Mouse (Mus musculus) E14TG2a.4 (cell line): ENCODE data around the gene Pbld1.
"Not testable (repeated sequence)": the region's sequence is repeated elsewhere in the genome, so short reads cannot be mapped to it uniquely, and the experiment has no call there.

Source experiments
- H3K27me3 ChIP-seq: 2 replicates; pipeline ENCODE4 v1.6.1; 2014; ENCODE audit warnings: low read length, control low read depth; ENCODE audit not compliant: insufficient read depth
- H3K36me3 ChIP-seq: 2 replicates; pipeline ENCODE4 v1.6.1; 2014; ENCODE audit warnings: low read length, control low read depth; ENCODE audit not compliant: insufficient read depth
- H3K4me1 ChIP-seq: replicated peaks from 2 replicates; pipeline ENCODE4 v1.6.1; 2014; ENCODE audit warnings: low read depth, low read length, control low read depth
- H3K4me3 ChIP-seq: replicated peaks from 2 replicates; pipeline ENCODE4 v1.5.1; 2014; ENCODE audit warnings: mild to moderate bottlenecking, low read length
- H3K9me3 ChIP-seq: 2 replicates; pipeline ENCODE4 v1.6.1; 2014; ENCODE audit warnings: low read length, control low read depth
- CTCF ChIP-seq: conservative IDR thresholded peaks from 2 replicates; pipeline ENCODE4 v1.5.1; 2014; ENCODE audit warnings: low read length
- NANOG ChIP-seq: IDR thresholded peaks from 2 replicates; pipeline ENCODE4 v1.6.1; 2014; ENCODE audit warnings: borderline replicate concordance, low read length, mixed read lengths
- POU5F1 ChIP-seq: IDR thresholded peaks from 2 replicates; pipeline ENCODE4 v1.6.1; 2014; ENCODE audit warnings: low read length, borderline replicate concordance

The Pbld1 gene

GRCm38 (mm10) chr10:63052011-63052410, 8.0 kb upstream of the Pbld1 start:
- Histone ChIP-seq H3K9me3 (0 out of 2 replicates have a peak, but pooled peaks cover 3% of the 10 kb centered on the region), H3K27me3 (no peaks in the 10 kb centered on the region), H3K4me3 (no peak overlapping the region), H3K36me3 (no peaks in the 10 kb centered on the region), H3K4me1 (peaks cover 76% of the 10 kb centered on the region)
- TF ChIP-seq POU5F1 (no peak), CTCF (no peak), NANOG (no peak)

DNA sequence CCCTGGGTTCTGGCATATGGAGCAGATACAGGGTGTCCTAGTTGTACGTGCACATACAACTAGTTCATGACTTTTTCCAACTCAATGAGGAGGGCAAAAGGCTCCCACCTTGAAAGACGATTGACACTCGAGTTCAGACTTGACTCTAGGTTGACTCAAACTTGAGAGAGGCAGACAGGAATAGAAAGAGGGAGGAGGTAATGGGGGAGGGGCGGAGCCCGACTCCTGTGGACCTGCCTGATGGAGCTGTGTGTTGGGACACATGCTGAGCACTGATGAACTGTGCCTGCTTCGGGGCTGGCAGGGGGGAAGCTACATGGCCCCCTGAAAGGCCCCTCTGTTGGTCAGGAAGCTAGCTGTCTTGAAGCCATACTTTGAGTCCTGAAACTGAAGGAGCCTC, 7.0 kb upstream of the Pbld1 start:
- H3K4me3 ChIP-seq, result 0 out of 2 replicates have a peak overlapping the region, but pooled peaks have one; percentile 17
- H3K27me3 ChIP-seq, result no peaks in the 10 kb centered on the region
- H3K9me3 ChIP-seq, result 0 out of 2 replicates have a peak, but pooled peaks cover 3% of the 10 kb centered on the region
- no peak for TF ChIP-seq POU5F1
- TF ChIP-seq NANOG, result no peak
- TF ChIP-seq CTCF, result no peak
- H3K36me3 ChIP-seq, result no peaks in the 10 kb centered on the region
- peaks cover 81% of the 10 kb centered on the region for H3K4me1 ChIP-seq

- H3K36me3 ChIP-seq, H3K27me3 ChIP-seq, H3K9me3 ChIP-seq: not testable (repeated sequence)
- Histone ChIP-seq H3K4me1 (peaks cover 73% of the 10 kb centered on the region), H3K4me3 (peak overlapping the region; percentile 17; the same call in 1 of the 2 replicates)
Observed at GRCm38 (mm10) chr10:63054071-63054470, 5.9 kb upstream of the Pbld1 start.

DNA sequence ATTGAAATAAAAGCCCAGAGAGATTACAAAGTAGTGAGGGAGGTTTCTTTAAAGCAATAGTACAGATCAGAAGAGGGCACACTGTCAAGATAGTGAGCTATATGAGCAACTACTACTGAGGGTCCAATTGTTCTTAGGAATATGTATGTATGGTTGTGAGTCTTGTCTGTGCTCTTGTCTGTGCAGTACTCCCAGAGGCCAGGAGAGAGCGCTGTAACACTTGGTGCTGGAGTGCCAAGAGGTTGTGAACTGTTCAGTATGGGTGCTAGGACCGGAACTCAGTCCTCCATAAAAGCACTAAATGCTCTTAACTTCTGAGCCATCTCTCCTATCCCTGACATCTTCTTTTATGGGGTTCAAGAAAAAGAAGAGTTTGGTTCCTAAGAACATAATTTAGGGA, 5.4 kb upstream of the Pbld1 start:
- Histone ChIP-seq H3K27me3 (peaks cover 9% of the 10 kb centered on the region; the same call in 1 of the 2 replicates), H3K9me3 (0 out of 2 replicates have a peak, but pooled peaks cover 3% of the 10 kb centered on the region), H3K4me1 (peaks cover 68% of the 10 kb centered on the region), H3K36me3 (no peaks in the 10 kb centered on the region), H3K4me3 (no peak overlapping the region)
- TF ChIP-seq NANOG (no peak), POU5F1 (no peak), CTCF (peak; percentile 54)

DNA sequence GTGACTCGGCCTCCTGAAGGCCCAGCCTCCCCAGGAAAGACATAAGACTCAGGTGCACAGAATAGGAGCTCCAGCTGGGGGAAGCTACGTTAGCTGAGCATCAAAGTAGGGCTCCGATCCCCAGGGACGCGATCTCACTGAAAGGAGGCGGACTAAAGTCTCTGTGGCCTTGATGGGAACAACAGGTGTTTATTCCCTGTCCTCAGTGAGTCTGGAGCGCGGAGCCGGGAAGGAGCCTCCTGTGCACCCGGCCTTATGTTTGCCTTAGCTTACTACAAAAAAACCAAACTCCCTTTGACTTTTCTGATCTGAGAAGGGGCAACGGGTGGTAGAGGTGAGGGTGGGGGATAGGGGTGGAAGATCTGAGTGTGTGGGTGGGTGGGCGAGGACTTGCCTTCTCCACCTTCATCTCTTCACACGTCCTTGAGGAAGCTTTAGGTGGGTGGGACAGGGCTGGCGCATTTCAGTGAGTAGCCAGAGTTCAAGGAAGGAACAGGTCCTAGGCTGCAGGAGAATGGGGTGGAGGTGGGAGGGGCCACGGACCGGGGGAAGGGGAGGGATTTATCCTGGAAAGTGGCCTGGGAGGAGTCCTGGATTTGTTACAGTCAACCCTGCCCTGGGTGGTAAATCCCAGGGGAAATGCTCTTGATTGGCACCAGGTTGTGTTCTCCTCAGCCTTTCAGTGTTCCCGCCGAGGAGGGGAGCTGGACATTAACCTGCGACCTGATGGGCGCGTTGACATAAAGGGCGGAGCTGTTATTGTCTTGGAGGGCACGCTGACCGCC, 2.8 kb upstream of the Pbld1 start:
- H3K27me3 ChIP-seq, result peaks cover 21% of the 10 kb centered on the region
- 0 out of 2 replicates have a peak, but pooled peaks cover 3% of the 10 kb centered on the region for H3K9me3 ChIP-seq
- no peaks in the 10 kb centered on the region for H3K36me3 ChIP-seq
- peaks cover 60% of the 10 kb centered on the region for H3K4me1 ChIP-seq
- TF ChIP-seq POU5F1 (no peak), NANOG (no peak), CTCF (no peak)
- H3K4me3 ChIP-seq, result peak overlapping the region; percentile 50

- no peak overlapping the region for H3K4me3 ChIP-seq
- no peaks in the 10 kb centered on the region for H3K36me3 ChIP-seq
- H3K4me1 ChIP-seq, result peaks cover 34% of the 10 kb centered on the region
- no peak for TF ChIP-seq POU5F1
- TF ChIP-seq NANOG, result no peak
- TF ChIP-seq CTCF, result no peak
- no peaks in the 10 kb centered on the region for H3K9me3 ChIP-seq
- H3K27me3 ChIP-seq, result peaks cover 26% of the 10 kb centered on the region
Observed at GRCm38 (mm10) chr10:63060406-63060805, 444 bp downstream of the Pbld1 start.

DNA sequence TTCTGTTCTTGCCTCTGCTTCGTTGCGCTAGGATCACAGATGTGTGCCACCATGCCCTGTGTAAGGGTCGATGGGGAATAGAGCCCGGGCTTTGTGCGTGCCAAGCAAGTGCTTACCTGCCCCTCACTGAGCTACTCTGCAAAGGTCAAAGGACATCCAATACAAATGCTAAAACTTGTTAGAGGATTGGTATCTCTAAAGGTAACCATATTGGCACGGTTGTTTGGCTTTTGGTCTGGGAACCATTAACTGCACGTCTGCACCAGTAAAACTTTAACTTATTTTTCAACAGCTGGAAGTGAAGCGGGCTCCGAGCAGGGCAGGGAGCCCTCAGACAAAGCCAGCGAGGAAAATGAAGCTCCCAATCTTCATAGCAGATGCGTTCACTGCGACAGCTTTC, 1.3 kb downstream of the Pbld1 start:
- no peaks in the 10 kb centered on the region for H3K36me3 ChIP-seq
- no peaks in the 10 kb centered on the region for H3K9me3 ChIP-seq
- peak overlapping the region; percentile 68 for H3K4me3 ChIP-seq
- peaks cover 26% of the 10 kb centered on the region for H3K27me3 ChIP-seq
- H3K4me1 ChIP-seq, result peaks cover 35% of the 10 kb centered on the region
- TF ChIP-seq CTCF (no peak), POU5F1 (no peak), NANOG (no peak)

DNA sequence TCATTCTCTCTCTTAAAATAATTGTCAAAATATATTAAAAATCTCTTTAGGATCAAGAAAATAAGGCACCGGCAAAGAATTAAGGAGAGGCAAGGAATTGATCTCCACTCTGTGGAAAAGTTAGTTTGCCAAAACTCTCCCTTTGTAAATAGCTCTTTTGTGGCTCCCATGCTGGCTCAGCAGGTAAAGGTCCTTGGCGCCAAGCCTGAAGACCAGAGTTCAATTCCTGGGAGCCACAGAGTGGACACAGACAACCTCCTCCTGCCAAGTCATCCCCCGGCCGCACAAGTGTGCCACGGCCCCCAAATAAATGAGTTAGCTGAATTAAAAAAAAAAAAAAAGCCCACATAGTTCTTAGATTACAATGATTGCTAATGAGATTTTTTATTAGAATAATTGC, 2.7 kb downstream of the Pbld1 start:
- H3K4me3 ChIP-seq, result no peak overlapping the region
- TF ChIP-seq CTCF, result no peak
- TF ChIP-seq NANOG, result no peak
- no peak for TF ChIP-seq POU5F1
- peaks cover 26% of the 10 kb centered on the region for H3K27me3 ChIP-seq
- no peaks in the 10 kb centered on the region for H3K36me3 ChIP-seq
- no peaks in the 10 kb centered on the region for H3K9me3 ChIP-seq
- peaks cover 23% of the 10 kb centered on the region for H3K4me1 ChIP-seq

DNA sequence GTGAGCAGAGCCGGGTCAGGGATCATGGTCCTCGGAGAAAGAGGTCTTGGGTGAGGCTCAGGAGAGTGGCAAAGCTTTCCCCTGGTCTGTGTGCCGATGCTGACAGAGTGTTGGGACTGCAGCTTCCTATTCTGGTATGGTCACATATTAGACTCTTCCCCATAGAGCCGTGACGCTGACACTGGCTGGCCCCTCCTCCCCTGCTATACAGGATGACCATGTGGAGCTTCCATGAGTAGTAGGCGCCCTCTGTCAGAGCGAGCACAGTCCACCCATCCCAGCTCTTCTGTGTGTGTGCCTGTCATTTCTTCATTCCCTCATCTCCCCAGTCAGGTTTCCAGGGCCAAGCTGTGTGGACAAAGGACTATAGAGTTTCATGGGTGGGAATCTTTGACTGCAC, 3.4 kb downstream of the Pbld1 start:
- H3K9me3 ChIP-seq, result no peaks in the 10 kb centered on the region
- no peak for TF ChIP-seq CTCF
- no peak for TF ChIP-seq NANOG
- TF ChIP-seq POU5F1, result no peak
- H3K4me3 ChIP-seq, result no peak overlapping the region
- H3K4me1 ChIP-seq, result peaks cover 21% of the 10 kb centered on the region
- H3K36me3 ChIP-seq, result no peaks in the 10 kb centered on the region
- peaks cover 24% of the 10 kb centered on the region for H3K27me3 ChIP-seq
